Mouse (Mus musculus): ENCODE data around the gene Chil1.

GRCm38 (mm10) chr1:134226739-134227138 is 44.8 kb downstream of the Chil1 start:
- TF ChIP-seq CTCF (conservative IDR thresholded peaks at IDR 0.05; ENCODE audit: low read length): no peak
- no peak for TF ChIP-seq NANOG (IDR thresholded peaks at IDR 0.05; ENCODE audit: borderline replicate concordance, low read length)
- no peak for TF ChIP-seq POU5F1 (IDR thresholded peaks at IDR 0.05; ENCODE audit: borderline replicate concordance, low read length)

Measured in E14TG2a.4 (cell line).